Mouse (Mus musculus) CD4-positive, CD25-positive, alpha-beta regulatory T cell, adult 9 weeks (primary cell): ENCODE results near the gene Aplf. TPM values are rescaled to one million over a fixed set of nuclear protein-coding genes. Genes with fewer than 3 reads are reported as not detected.

Experiments used
- polyA plus RNA-seq: library from polyadenylated mRNA; unstranded; fragments of 100-300 nt; shearing (Covaris generic); gene quantifications from one replicate; pipeline ENCODE4 v1.2.1, GENCODE M21; 2017

Gene Aplf
- 9.8 TPM for polyA plus RNA-seq

DNA sequence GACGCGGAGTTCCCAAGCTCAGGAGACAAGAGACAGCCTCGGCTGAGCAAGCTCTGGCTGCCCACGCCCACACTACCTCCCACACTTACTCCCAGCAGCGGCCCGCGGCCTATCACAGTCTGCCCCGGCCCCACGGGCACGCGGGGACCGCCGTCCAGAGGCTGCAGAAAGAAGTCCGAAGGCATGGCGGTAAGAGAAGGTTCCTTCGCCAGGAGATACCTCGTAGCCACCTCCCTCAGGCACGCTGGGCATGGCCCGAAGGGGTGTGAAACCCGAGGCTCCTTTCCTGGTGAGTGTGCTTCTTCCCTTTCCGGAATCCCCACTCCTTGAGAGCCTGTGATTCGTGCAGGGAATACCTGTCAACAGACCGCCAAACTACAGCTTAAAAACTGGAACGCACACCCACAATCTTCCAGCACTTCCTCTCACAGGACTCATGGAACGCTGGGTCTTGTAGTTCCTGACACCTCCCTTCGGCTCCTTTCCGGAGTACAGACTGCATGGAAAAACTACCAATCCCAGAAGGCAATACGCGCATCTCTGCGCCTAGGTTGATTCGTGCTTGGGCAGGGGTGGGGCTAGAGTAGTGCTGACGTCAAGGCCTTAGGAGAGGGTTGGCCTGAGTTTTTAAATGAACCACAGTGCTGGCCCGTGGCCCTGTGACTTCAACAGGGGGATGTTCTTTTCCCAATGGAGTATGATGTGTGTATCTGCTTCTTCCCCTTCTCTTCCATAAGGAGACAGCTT lies at the start of gene Aplf:
TSS of gene Aplf (minus strand) at position 423 of the 747 bp plus-strand sequence.

DNA sequence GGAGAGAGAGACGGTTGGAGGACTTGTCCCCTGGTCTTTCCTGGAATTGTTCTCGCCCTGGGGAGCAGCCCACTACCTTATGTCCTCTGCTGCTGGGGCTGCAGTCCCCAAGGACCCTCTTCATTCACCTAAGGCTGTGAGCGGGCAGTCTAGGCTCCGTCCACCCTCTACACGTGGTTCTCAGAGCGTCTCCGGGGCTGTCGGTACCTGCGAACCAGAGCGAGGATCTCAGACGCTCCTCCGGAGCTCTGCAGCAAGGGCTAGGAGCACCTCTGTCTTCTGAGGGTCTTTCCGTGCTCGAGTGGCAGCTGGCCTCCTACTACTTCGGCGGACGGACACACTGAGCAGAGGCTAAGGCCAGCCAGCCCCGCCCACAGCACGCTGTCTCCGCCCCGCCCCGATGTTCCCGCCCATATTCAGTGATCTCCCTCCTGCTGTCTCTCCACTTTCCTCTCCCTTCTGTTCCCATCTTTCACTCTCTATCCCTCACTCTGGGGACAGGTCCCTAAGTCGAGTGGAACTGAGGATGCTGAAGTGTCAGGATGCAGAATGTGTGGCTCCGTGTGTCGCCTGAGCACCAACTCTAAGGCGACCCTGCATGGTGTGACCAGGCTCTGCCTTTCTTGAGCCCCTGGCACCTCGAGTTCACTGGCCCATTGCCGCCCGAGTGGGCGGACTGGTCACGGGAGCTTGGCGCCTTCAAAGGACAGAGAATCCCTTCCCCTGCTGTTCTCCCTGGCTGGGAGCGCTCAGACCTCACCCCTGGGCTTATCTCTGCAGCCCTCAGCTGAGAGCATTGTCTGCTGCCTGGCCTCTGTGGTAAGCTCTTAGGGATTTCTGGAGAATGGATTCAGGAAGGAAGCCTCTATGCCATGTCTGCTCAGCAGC lies 81.4 kb downstream of the Aplf start, which contains the start of gene Prokr1:
TSS of gene Prokr1 (minus strand) at position 350 of the 888 bp plus-strand sequence.

Other genes starting within 250 kb of the Aplf start
- not detected for gene Bmp10, start 243.2 kb downstream of the Aplf start, polyA plus RNA-seq
- gene Arhgap25, start 138.9 kb downstream of the Aplf start, polyA plus RNA-seq = 193 TPM
- gene Prokr1, start 81.5 kb downstream of the Aplf start, polyA plus RNA-seq = 0.11 TPM
- 0.50 TPM for gene Efcc1, start 58.7 kb upstream of the Aplf start, polyA plus RNA-seq
- gene Gp9, start 105.9 kb upstream of the Aplf start, polyA plus RNA-seq = not detected
- 14.6 TPM for gene Rab43, start 140.0 kb upstream of the Aplf start, polyA plus RNA-seq
- gene Gm45140, start 163.6 kb upstream of the Aplf start, polyA plus RNA-seq = 5.2 TPM
- gene Isy1, start 166.6 kb upstream of the Aplf start, polyA plus RNA-seq = 85.5 TPM
- gene Cnbp, start 178.9 kb upstream of the Aplf start, polyA plus RNA-seq = 1,266 TPM
- gene Copg1, start 215.6 kb upstream of the Aplf start, polyA plus RNA-seq = 188 TPM
- 54.0 TPM for gene Hmces, start 241.7 kb upstream of the Aplf start, polyA plus RNA-seq